Comparison of ENCODE assay signal across 10 mouse cellular contexts in genomic region chr14:120307963-120308362, GRCm38 (mm10). TPM values are rescaled to one million over a fixed set of nuclear protein-coding genes. Genes with fewer than 3 reads are reported as not detected.
DNase-seq lines count a peak whose midpoint lies in the region; ATAC-seq lines count a peak whose summit lies in the region.
"Had no signal": no experiment of that assay in that cellular context is flagged by ENCODE, and none has a peak within 500 bp of the region (broad histone marks: within the 10 kb centered on the region; RNA-seq: fewer than 3 reads in every experiment).

No protein-coding gene starts in this region.

- DNase-seq in heart, embryonic 10.5 days (ENCODE audit: low spot score) = no peak
- DNase-seq in heart, adult 8-10 months (ENCODE audit: low spot score) = no peak
- DNase-seq in 3134 (ENCODE audit: extremely low read depth, insufficient read length, low spot score) (peak; percentile 46), MN1 (ENCODE audit: low spot score) (peak; percentile 68)
- no peak for DNase-seq in left cerebral cortex, postnatal 4 days
- no peak for DNase-seq in left cerebral cortex, postnatal 36 days (ENCODE audit: low spot score in 2 of 2)
- no peak for DNase-seq in ovary, postnatal 10 days (ENCODE audit: low spot score)
- DNase-seq: thymus, adult 18-20 months had no signal

- no peaks in the 10 kb centered on the region for H3K36me3 ChIP-seq in heart, embryonic 10.5 days
- peaks cover 7% of the 10 kb centered on the region for H3K36me3 ChIP-seq in heart, embryonic 13.5 days
- H3K36me3 ChIP-seq: forebrain, embryonic 10.5 days had no signal

- no peaks in the 10 kb centered on the region for H3K27me3 ChIP-seq in heart, embryonic 10.5 days (ENCODE audit: insufficient read depth, poor library complexity, severe bottlenecking)
- H3K27me3 ChIP-seq in heart, embryonic 13.5 days (replicated peaks) = no peaks in the 10 kb centered on the region

- H3K9me3 ChIP-seq in heart, embryonic 10.5 days = no peaks in the 10 kb centered on the region
- H3K9me3 ChIP-seq in heart, embryonic 13.5 days = no peaks in the 10 kb centered on the region
- H3K9me3 ChIP-seq: forebrain, embryonic 10.5 days had no signal

- peak overlapping the region; percentile 8 for H3K4me2 ChIP-seq in heart, embryonic 13.5 days

- ATAC-seq in heart, embryonic 13.5 days (ENCODE audit: extremely low read depth, insufficient number of reproducible peaks, low FRiP score, low TSS enrichment) = no peak

- peak overlapping the region; percentile 71 for H3K27ac ChIP-seq in heart, embryonic 10.5 days
- H3K27ac ChIP-seq in heart, embryonic 13.5 days (replicated peaks) = peak overlapping the region; percentile 62
- H3K27ac ChIP-seq: forebrain, embryonic 10.5 days had no signal

- intact Hi-C loops in left cerebral cortex, postnatal 4 days (cut with DNase I) = no loop called here
- intact Hi-C loops in left cerebral cortex, postnatal 36 days (cut with DNase I) = no loop called here

- peak overlapping the region; percentile 13 for H3K9ac ChIP-seq in heart, embryonic 13.5 days

- 14% methylated on average over 4 of the region's 4 CpGs for WGBS in heart, embryonic 10.5 days
- WGBS in heart, embryonic 13.5 days = 13% methylated on average over 4 of the region's 4 CpGs

- H3K4me3 ChIP-seq in heart, embryonic 10.5 days = 0 out of 2 replicates have a peak overlapping the region, but pooled peaks have one; percentile 36
- H3K4me3 ChIP-seq in heart, embryonic 13.5 days = no peak overlapping the region
- H3K4me3 ChIP-seq: forebrain, embryonic 10.5 days had no signal

- peaks cover 78% of the 10 kb centered on the region for H3K4me1 ChIP-seq in heart, embryonic 10.5 days
- peaks cover 80% of the 10 kb centered on the region for H3K4me1 ChIP-seq in heart, embryonic 13.5 days

RNA-seq across cellular contexts. Expression of gene Mbnl2, which starts 32.5 kb away (rescaled TPM):
- polyA plus RNA-seq in heart, embryonic 10.5 days (2016; fragmentation: Nextera tagmentation; extraction: Ambion mirVana) = 71.5 and 91.4 TPM in 2 replicates
- 100 to 1,000 TPM; 236 to 260 (median 252) TPM for total RNA-seq in heart, adult 8-10 months (2022)
- 88.9 and 92.5 TPM in 2 replicates for polyA plus RNA-seq in heart, embryonic 13.5 days (2015; fragmentation: Nextera tagmentation; extraction: Ambion mirVana)
- 10 to 100 TPM; 39.9 to 41.2 TPM for total RNA-seq in left cerebral cortex, postnatal 4 days (2021)
- total RNA-seq in left cerebral cortex, postnatal 36 days (2021) = 100 to 1,000 TPM; 223 to 270 TPM

Comparison
In these comparisons a context has a peak if more than half of its experiments do, and no peak if none do; other contexts are left out.
1. RNA of gene Mbnl2, which starts 32.5 kb away (total RNA-seq): 223 to 270 TPM in left cerebral cortex, postnatal 36 days and 236 to 260 TPM in heart, adult 8-10 months; 39.9 to 41.2 TPM in left cerebral cortex, postnatal 4 days; every median in the first group is over 4 times any median in the second.
2. DNase-seq: peak in 3134 (single experiment) and MN1 (single experiment); none in heart, embryonic 10.5 days (single experiment), heart, adult 8-10 months (single experiment), left cerebral cortex, postnatal 4 days (single experiment), left cerebral cortex, postnatal 36 days (0 of 2) and ovary, postnatal 10 days (single experiment).